Mouse (Mus musculus): ENCODE results near the gene Fam193a. TPM values are rescaled to one million over a fixed set of nuclear protein-coding genes. Genes with fewer than 3 reads are reported as not detected.

Fam193a gene
- polyA plus RNA-seq, 1 experiment from 2014 or later: 4.9 TPM

GRCm38 (mm10) chr5:34513466-34514217, 143.9 kb downstream of the Fam193a start, which contains the start of gene Tnip2:
Tnip2 (minus strand) TSS chr5:34513991.
- Histone ChIP-seq H3K36me3 (no peaks in the 10 kb centered on the region), H3K27ac (peak within 1 kb of the TSS; percentile 68), H3K27me3 (replicated peaks) (no peaks in the 10 kb centered on the region), H3K9me3 (replicated peaks) (no peaks in the 10 kb centered on the region), H3K4me1 (peaks cover 37% of the 10 kb centered on the region), H3K4me2 (peak within 1 kb of the TSS; percentile 99), H3K4me3 (peak within 1 kb of the TSS; percentile 81), H3K9ac (peak within 1 kb of the TSS; percentile 90)
- under 1% methylated on average over 64 of the region's 64 CpGs for WGBS (ENCODE audit: insufficient replicate concordance)
- ATAC-seq: peak; percentile 94

- WGBS (ENCODE audit: insufficient replicate concordance): 15% methylated on average over 7 of the region's 7 CpGs
- H3K4me1 ChIP-seq: peaks cover 37% of the 10 kb centered on the region
- peak overlapping the region; percentile 99 for H3K4me2 ChIP-seq
- peak; percentile 42 for ATAC-seq
- H3K36me3 ChIP-seq: no peaks in the 10 kb centered on the region
- peak overlapping the region; percentile 81 for H3K4me3 ChIP-seq
- no peak overlapping the region for H3K27ac ChIP-seq
- H3K27me3 ChIP-seq (replicated peaks): no peaks in the 10 kb centered on the region
- peak overlapping the region; percentile 63 for H3K9ac ChIP-seq
- H3K9me3 ChIP-seq (replicated peaks): no peaks in the 10 kb centered on the region
These were observed 144.5 kb downstream of the Fam193a start for GRCm38 (mm10) chr5:34514218-34514566.

DNA sequence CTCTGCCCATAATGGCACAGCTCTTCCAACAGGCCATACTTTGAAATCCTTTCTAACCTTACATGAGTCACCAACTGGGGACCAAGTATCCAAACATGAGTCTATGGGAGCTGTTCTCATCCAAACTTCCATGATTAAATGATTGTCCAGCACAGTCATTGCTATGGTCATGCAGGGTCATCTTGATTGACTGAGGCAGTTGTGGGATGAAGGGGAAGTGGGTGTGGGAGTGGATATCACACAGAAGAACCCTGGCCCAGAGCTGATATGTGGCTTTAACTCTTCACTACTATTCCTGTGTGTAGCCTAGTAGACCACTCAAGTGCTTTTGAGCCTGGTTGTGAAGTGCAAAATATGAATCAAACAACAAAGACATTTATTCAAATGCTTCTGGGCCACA, 145.4 kb downstream of the Fam193a start:
- no peak for ATAC-seq

GRCm38 (mm10) chr5:34517913-34518312, 148.2 kb downstream of the Fam193a start:
- no peaks in the 10 kb centered on the region for H3K36me3 ChIP-seq
- H3K4me3 ChIP-seq: no peak overlapping the region
- H3K9ac ChIP-seq: no peak overlapping the region
- no peaks in the 10 kb centered on the region for H3K27me3 ChIP-seq (replicated peaks)
- H3K27ac ChIP-seq: no peak overlapping the region
- WGBS (ENCODE audit: insufficient replicate concordance): 14% methylated on average over 3 of the region's 3 CpGs
- peaks cover 53% of the 10 kb centered on the region for H3K4me1 ChIP-seq
- no peak overlapping the region for H3K4me2 ChIP-seq
- H3K9me3 ChIP-seq (replicated peaks): no peaks in the 10 kb centered on the region
- peak; percentile 11; the same call in 1 of the 2 replicates for ATAC-seq

More for the DNA sequence above, 145.4 kb downstream of the Fam193a start:
- Histone ChIP-seq H3K27me3 (replicated peaks) (no peaks in the 10 kb centered on the region), H3K36me3 (no peaks in the 10 kb centered on the region), H3K27ac (no peak overlapping the region), H3K4me3 (no peak overlapping the region), H3K9ac (no peak overlapping the region), H3K4me1 (peaks cover 41% of the 10 kb centered on the region), H3K4me2 (no peak overlapping the region), H3K9me3 (replicated peaks) (no peaks in the 10 kb centered on the region)

GRCm38 (mm10) chr5:34519389-34519910, 149.7 kb downstream of the Fam193a start:
- Histone ChIP-seq H3K9ac (no peak overlapping the region), H3K27me3 (replicated peaks) (no peaks in the 10 kb centered on the region), H3K4me2 (no peak overlapping the region), H3K36me3 (no peaks in the 10 kb centered on the region), H3K9me3 (replicated peaks) (no peaks in the 10 kb centered on the region), H3K27ac (no peak overlapping the region), H3K4me3 (no peak overlapping the region), H3K4me1 (peaks cover 49% of the 10 kb centered on the region)
- ATAC-seq: no peak
- WGBS (ENCODE audit: insufficient replicate concordance): 76% methylated on average over 9 of the region's 9 CpGs

DNA sequence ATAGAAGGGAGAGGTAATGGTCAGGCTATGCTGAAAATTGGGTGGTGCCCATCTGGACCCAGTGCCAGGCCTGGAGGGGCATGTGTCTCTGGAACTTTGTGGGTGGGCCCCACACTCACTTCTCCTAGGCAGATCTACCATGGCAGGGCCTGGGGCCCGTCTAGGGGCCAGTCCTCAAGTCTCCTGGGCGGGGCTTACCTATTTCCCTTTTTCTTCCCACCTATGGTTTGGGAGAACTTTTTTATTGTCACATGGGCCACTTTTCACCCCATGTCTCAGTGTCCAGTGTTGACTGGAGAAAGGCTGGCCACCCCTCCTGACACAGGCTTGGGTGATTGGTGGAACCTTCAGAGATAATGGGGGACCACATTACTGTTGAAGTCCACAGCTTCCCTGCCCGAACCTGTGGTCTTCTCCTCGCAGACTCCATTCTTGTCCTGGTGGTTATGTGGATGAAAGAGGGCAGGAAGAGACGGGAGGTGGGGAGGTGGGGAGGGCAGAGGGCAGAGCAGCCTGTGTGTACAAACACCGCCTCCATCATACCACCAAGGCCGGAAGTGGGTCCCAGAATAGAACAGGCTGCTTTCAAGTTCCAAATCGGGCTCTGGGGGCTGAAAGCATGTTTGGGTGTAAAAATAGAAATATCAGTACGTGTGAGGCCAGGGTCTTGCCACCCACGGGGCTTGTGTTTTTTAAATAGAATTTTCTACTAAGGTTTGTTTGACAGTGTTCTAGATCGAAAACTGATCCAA, 150.9 kb downstream of the Fam193a start:
- no peak overlapping the region for H3K4me3 ChIP-seq
- H3K27ac ChIP-seq: peak overlapping the region; percentile 32; the same call in 1 of the 2 replicates
- peaks cover 47% of the 10 kb centered on the region for H3K4me1 ChIP-seq
- 0 out of 2 replicates have a peak overlapping the region, but pooled peaks have one; percentile 17 for H3K9ac ChIP-seq
- no peaks in the 10 kb centered on the region for H3K9me3 ChIP-seq (replicated peaks)
- 28% methylated on average over 11 of the region's 11 CpGs for WGBS (ENCODE audit: insufficient replicate concordance)
- H3K27me3 ChIP-seq (replicated peaks): no peaks in the 10 kb centered on the region
- peak overlapping the region; percentile 24; the same call in 1 of the 2 replicates for H3K4me2 ChIP-seq
- no peaks in the 10 kb centered on the region for H3K36me3 ChIP-seq
- peak; percentile 46; the same call in 1 of the 2 replicates for ATAC-seq

GRCm38 (mm10) chr5:34521337-34521736, 151.6 kb downstream of the Fam193a start:
- ATAC-seq: no peak
- H3K27me3 ChIP-seq (replicated peaks): no peaks in the 10 kb centered on the region
- H3K27ac ChIP-seq: peak overlapping the region; percentile 32; the same call in 1 of the 2 replicates
- H3K4me1 ChIP-seq: peaks cover 53% of the 10 kb centered on the region
- no peak overlapping the region for H3K9ac ChIP-seq
- 56% methylated on average over 3 of the region's 3 CpGs for WGBS (ENCODE audit: insufficient replicate concordance)
- no peaks in the 10 kb centered on the region for H3K9me3 ChIP-seq (replicated peaks)
- H3K4me2 ChIP-seq: no peak overlapping the region
- no peaks in the 10 kb centered on the region for H3K36me3 ChIP-seq
- H3K4me3 ChIP-seq: no peak overlapping the region

DNA sequence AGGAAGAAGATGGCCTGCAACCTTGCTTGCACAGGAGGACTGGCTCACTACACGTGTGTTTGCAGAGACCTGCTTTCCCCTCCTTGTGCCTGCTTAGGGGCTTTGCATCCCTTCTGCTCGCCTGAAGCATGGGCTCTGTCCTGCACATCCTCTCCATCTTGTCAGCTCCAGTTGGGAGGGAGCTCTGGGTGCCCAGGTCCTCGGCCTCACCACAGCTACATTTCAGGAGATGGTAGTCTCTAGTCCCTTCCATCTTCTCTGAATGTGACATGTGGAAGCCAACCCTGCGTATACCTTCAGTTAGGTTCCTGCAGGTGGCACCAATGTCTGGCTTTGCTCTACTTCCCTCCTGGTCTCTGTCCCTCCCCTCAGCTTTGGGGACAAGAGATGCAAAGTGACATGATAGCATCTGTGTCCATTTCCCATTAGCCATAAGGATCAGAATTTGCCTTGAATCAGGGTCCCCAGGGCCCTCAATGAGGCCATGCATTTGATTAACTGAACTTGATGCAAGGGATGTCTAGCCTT, 154.3 kb downstream of the Fam193a start:
- Histone ChIP-seq H3K36me3 (no peaks in the 10 kb centered on the region), H3K4me3 (no peak overlapping the region), H3K9me3 (replicated peaks) (no peaks in the 10 kb centered on the region), H3K27me3 (replicated peaks) (no peaks in the 10 kb centered on the region; the same call in 1 of the 2 replicates), H3K9ac (no peak overlapping the region), H3K4me1 (peaks cover 62% of the 10 kb centered on the region), H3K4me2 (no peak overlapping the region), H3K27ac (no peak overlapping the region)
- 37% methylated on average over 4 of the region's 4 CpGs for WGBS (ENCODE audit: insufficient replicate concordance)
- no peak for ATAC-seq

DNA sequence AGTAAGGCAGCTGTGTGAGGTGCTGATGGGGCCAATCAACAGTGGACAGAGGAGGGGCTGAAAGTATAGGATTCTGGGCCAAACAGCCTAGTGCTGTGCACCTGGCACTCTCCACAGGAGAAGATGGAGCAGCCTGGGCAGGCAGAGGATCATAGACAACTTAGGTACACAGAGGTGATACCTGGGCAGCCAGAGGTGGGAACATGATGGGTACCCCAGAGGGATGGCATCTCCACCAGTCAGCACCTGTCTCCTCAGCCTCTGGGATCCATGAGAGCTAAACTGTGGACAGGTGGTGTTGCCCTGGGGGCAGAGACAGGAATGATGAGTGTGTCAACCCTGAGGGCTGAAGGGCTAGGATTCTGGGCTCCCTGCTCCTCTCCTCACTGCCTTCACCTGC, 154.8 kb downstream of the Fam193a start:
- Histone ChIP-seq H3K4me1 (peaks cover 62% of the 10 kb centered on the region), H3K9me3 (replicated peaks) (no peaks in the 10 kb centered on the region), H3K4me2 (no peak overlapping the region), H3K36me3 (no peaks in the 10 kb centered on the region), H3K9ac (no peak overlapping the region), H3K27me3 (replicated peaks) (no peaks in the 10 kb centered on the region; the same call in 1 of the 2 replicates), H3K4me3 (no peak overlapping the region), H3K27ac (no peak overlapping the region)
- ATAC-seq: no peak

DNA sequence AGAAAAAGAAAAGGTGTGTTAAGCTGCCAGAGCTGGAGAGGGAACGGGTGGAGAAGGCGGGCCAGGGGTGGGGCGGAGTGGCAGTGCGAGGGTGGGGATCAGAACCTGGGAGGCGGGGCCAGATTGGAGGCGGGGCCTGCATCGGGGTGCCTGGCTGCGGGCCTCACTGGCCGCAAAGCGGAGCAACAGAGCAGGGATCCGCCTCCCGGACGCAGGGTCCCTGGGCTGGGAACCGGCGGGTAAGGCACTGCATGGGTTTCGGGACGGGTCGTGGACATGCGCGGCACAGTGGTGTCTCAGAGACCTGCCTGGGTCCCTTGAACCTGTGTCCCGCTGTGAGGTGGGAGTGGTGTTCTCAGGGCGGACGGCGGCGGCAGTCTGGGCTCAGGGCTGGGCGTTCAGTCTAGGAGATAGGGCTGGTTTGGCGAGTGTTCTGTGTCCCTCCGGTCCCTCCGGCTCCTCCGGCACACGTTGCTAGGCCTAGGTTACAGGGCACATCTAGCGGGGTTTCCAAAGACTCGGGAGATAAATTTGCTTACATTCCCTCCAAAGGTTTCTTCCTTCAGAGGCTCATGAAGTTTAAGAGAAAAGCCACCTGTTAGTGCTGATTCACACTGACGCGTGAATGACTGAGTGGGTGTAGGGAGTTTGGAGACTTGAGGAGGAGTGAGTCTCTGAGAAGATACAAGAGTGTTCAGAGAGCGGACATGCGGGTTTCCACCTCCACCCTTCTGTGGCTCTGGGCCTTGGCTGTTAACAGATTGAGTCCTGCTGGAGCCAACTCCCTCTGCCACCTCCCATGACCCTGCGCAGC, 156.1 kb downstream of the Fam193a start, which contains the start of gene Sh3bp2:
Sh3bp2 (plus strand) TSS at position 176 of the 814 bp plus-strand sequence.
- peak within 1 kb of the TSS; percentile 77 for H3K27ac ChIP-seq
- peak; percentile 93 for ATAC-seq
- no peaks in the 10 kb centered on the region for H3K9me3 ChIP-seq (replicated peaks)
- H3K27me3 ChIP-seq (replicated peaks): no peaks in the 10 kb centered on the region; the same call in 1 of the 2 replicates
- H3K9ac ChIP-seq: peak within 1 kb of the TSS; percentile 77
- peaks cover 62% of the 10 kb centered on the region for H3K4me1 ChIP-seq
- peak within 1 kb of the TSS; percentile 87 for H3K4me2 ChIP-seq
- WGBS (ENCODE audit: insufficient replicate concordance): under 1% methylated on average over 38 of the region's 38 CpGs
- H3K4me3 ChIP-seq: peak within 1 kb of the TSS; percentile 71
- H3K36me3 ChIP-seq: no peaks in the 10 kb centered on the region

GRCm38 (mm10) chr5:34526477-34526775, 156.7 kb downstream of the Fam193a start:
- Histone ChIP-seq H3K9me3 (replicated peaks) (no peaks in the 10 kb centered on the region), H3K36me3 (no peaks in the 10 kb centered on the region), H3K27ac (peak overlapping the region; percentile 77), H3K27me3 (replicated peaks) (no peaks in the 10 kb centered on the region; the same call in 1 of the 2 replicates), H3K4me1 (peaks cover 62% of the 10 kb centered on the region), H3K9ac (peak overlapping the region; percentile 77), H3K4me3 (peak overlapping the region; percentile 71), H3K4me2 (peak overlapping the region; percentile 87)
- 34% methylated on average over 5 of the region's 5 CpGs for WGBS (ENCODE audit: insufficient replicate concordance)
- ATAC-seq: no peak

Measured in liver, embryonic 12.5 days (tissue).